Mouse (Mus musculus) liver, embryonic 14.5 days (tissue): ENCODE measurements at regions not wholly inside any gene's neighbourhood (a gene's known extent, or its start where the extent isn't known, plus 50 kb on each side); places are given as distances from the start of the nearest gene placed in this dataset.

Experiments used
- CTCF ChIP-seq: IDR thresholded peaks from 2 replicates; pipeline ENCODE4 v1.5.1; 2016; ENCODE audit warnings: antibody characterized with exemption, low read depth, control low read depth
- EP300 ChIP-seq: IDR thresholded peaks from 2 replicates; pipeline ENCODE4 v1.6.1; 2016; ENCODE audit warnings: antibody characterized with exemption, low read depth

- no peak for TF ChIP-seq CTCF
- TF ChIP-seq EP300: no peak
Measured at GRCm38 (mm10) chr12:92156726-92157125, 307.8 kb upstream of the Sel1l start.
